In the genomic region with DNA sequence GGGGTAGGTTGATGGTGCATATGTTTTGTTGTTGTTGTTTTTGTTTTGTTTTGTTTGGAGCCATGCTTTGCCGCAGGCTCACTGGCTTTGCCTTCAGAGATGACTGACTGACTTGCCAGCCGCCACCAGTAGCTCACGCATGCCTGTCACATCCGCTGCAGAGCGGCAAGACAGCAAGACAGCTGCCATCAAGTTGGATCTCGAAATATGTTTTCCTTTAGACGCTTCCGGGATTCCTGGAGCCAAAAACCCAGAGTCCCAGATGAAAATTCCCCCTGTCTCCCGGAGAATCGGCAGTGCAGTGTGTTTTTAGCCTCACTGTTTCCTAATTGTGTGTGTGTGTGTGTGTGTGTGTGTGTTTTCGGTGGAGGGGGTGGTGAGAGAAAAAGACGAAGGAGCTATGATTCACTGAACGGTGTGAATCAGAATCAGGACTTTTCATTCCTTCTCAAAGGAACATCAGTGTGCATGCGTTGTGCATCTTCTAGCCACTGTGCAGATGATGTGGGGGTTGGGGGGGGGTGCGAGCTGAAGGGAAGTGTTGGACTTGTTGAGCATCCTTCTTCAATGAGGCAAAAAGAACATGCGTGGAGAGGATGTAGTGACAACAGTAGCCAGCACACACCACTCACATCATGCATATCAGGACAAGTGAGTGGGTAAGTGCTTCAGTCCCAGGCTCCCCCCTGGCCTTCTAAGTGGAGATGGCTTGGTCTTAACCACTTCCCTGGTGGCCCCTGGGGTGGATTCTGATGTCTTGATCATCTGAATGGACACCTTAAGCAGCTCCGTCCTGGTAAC, we compare ENCODE assay signal across 8 mouse cellular contexts.
A peak's percentile ranks its signal among the peaks of the same experiment; 100 is the strongest.
DNase-seq lines count a peak whose midpoint lies in the region; ATAC-seq lines count a peak whose summit lies in the region.

No protein-coding gene starts in this region.

- no peak overlapping the region for H3K4me2 ChIP-seq in hindbrain, embryonic 13.5 days
- H3K4me2 ChIP-seq in limb, embryonic 12.5 days: peak overlapping the region; percentile 9; the same call in 1 of the 2 replicates

- H3K27me3 ChIP-seq in hindbrain, embryonic 10.5 days (ENCODE audit: insufficient read depth, poor library complexity, severe bottlenecking): peaks cover 43% of the 10 kb centered on the region
- H3K27me3 ChIP-seq in hindbrain, embryonic 13.5 days: peaks cover 23% of the 10 kb centered on the region
- peaks cover 49% of the 10 kb centered on the region for H3K27me3 ChIP-seq in embryonic facial prominence, embryonic 10.5 days (replicated peaks; ENCODE audit: low read depth, poor library complexity, severe bottlenecking)
- peaks cover 26% of the 10 kb centered on the region for H3K27me3 ChIP-seq in limb, embryonic 12.5 days

- ATAC-seq in hindbrain, embryonic 13.5 days (ENCODE audit: low FRiP score): no peak
- no peak for ATAC-seq in limb, embryonic 12.5 days (ENCODE audit: insufficient number of reproducible peaks, insufficient read depth, low FRiP score, low TSS enrichment, low read depth)

- H3K9ac ChIP-seq in hindbrain, embryonic 13.5 days: no peak overlapping the region
- no peak overlapping the region for H3K9ac ChIP-seq in limb, embryonic 12.5 days (replicated peaks)

- 0 out of 2 replicates have a peak overlapping the region, but pooled peaks have one; percentile 8 for H3K27ac ChIP-seq in hindbrain, embryonic 10.5 days
- no peak overlapping the region for H3K27ac ChIP-seq in hindbrain, embryonic 13.5 days
- H3K27ac ChIP-seq in embryonic facial prominence, embryonic 10.5 days (replicated peaks): peak overlapping the region; percentile 35; the same call in 1 of the 2 replicates
- H3K27ac ChIP-seq in limb, embryonic 12.5 days: no peak overlapping the region

- H3K36me3 ChIP-seq in hindbrain, embryonic 10.5 days: no peaks in the 10 kb centered on the region
- no peaks in the 10 kb centered on the region for H3K36me3 ChIP-seq in hindbrain, embryonic 13.5 days
- no peaks in the 10 kb centered on the region for H3K36me3 ChIP-seq in embryonic facial prominence, embryonic 10.5 days (replicated peaks)
- H3K36me3 ChIP-seq in limb, embryonic 12.5 days: no peaks in the 10 kb centered on the region

- 48% methylated on average over 17 of the region's 17 CpGs for WGBS in hindbrain, embryonic 10.5 days
- 47% methylated on average over 17 of the region's 17 CpGs for WGBS in hindbrain, embryonic 13.5 days
- WGBS in embryonic facial prominence, embryonic 10.5 days: 45% methylated on average over 17 of the region's 17 CpGs
- 47% methylated on average over 17 of the region's 17 CpGs for WGBS in limb, embryonic 12.5 days

- no peaks in the 10 kb centered on the region for H3K9me3 ChIP-seq in hindbrain, embryonic 10.5 days
- no peaks in the 10 kb centered on the region for H3K9me3 ChIP-seq in hindbrain, embryonic 13.5 days
- H3K9me3 ChIP-seq in embryonic facial prominence, embryonic 10.5 days: no peaks in the 10 kb centered on the region
- no peaks in the 10 kb centered on the region for H3K9me3 ChIP-seq in limb, embryonic 12.5 days

- H3K4me1 ChIP-seq in hindbrain, embryonic 10.5 days (replicated peaks): peaks cover 65% of the 10 kb centered on the region
- peaks cover 55% of the 10 kb centered on the region for H3K4me1 ChIP-seq in hindbrain, embryonic 13.5 days (replicated peaks)
- peaks cover 70% of the 10 kb centered on the region for H3K4me1 ChIP-seq in embryonic facial prominence, embryonic 10.5 days
- H3K4me1 ChIP-seq in limb, embryonic 12.5 days (replicated peaks): peaks cover 64% of the 10 kb centered on the region

- H3K4me3 ChIP-seq in hindbrain, embryonic 10.5 days: peak overlapping the region; percentile 0; the same call in 1 of the 2 replicates
- H3K4me3 ChIP-seq in hindbrain, embryonic 13.5 days: no peak overlapping the region
- H3K4me3 ChIP-seq in embryonic facial prominence, embryonic 10.5 days: peak overlapping the region; percentile 25; the same call in 1 of the 2 replicates
- no peak overlapping the region for H3K4me3 ChIP-seq in limb, embryonic 12.5 days (replicated peaks)

- DNase-seq in hindbrain, embryonic 10.5 days (ENCODE audit: low spot score): no peak
- DNase-seq in 3134 (ENCODE audit: extremely low read depth, insufficient read length, low spot score): peak; percentile 62
- no peak for DNase-seq in embryonic facial prominence, embryonic 10.5 days (ENCODE audit: low spot score)
- DNase-seq in spleen, adult 18-20 months: no peak
- DNase-seq in cerebellum, postnatal 4 days (ENCODE audit: low spot score in 2 of 2): no peak
- DNase-seq in gastrocnemius, adult 18-20 months (ENCODE audit: low spot score): no peak

Comparison
In these comparisons a context has a peak if more than half of its experiments do, and no peak if none do; other contexts are left out.
1. H3K27ac ChIP-seq: peak in hindbrain, embryonic 10.5 days (single experiment) and embryonic facial prominence, embryonic 10.5 days (single experiment); none in hindbrain, embryonic 13.5 days (single experiment) and limb, embryonic 12.5 days (single experiment).
2. H3K4me3 ChIP-seq: peak in hindbrain, embryonic 10.5 days (single experiment) and embryonic facial prominence, embryonic 10.5 days (single experiment); none in hindbrain, embryonic 13.5 days (single experiment) and limb, embryonic 12.5 days (single experiment).